Mouse (Mus musculus): ENCODE measurements around the gene Cxcl2. TPM values are rescaled to one million over a fixed set of nuclear protein-coding genes. Genes with fewer than 3 reads are reported as not detected.

The Cxcl2 gene
- polyA plus RNA-seq (2015; fragmentation: Nextera tagmentation; extraction: Ambion mirVana), result not detected in 2 replicates

DNA sequence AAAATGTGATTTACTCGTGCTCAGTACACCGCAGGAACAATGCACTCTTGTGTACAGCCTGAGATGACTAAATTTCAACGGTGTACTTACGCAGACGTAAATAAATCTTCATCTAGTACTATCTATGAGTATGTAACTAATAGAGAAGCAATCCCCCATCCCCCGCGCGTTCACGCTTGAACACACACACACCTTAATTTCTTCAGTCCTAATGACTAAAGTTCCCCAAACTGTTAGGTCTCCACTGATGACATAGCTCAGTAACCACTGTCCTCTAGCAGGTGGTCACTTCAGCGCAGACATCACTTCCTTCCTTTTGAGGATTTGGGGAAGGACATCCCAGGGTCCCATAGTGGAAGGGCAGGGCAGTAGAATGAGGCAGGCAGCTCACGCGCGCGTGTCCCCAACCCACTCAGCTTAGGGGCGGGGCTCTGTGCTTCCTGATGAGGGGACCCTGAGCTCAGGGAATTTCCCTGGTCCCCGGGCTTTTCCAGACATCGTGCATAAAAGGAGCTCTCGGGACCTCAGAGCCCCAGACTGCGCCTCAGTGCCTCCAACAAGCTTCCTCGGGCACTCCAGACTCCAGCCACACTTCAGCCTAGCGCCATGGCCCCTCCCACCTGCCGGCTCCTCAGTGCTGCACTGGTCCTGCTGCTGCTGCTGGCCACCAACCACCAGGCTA is at the start of gene Cxcl2:
Cxcl2 (plus strand) TSS at position 533 of the 682 bp plus-strand sequence.
- ATAC-seq (ENCODE audit: extremely low read depth, insufficient number of reproducible peaks, low FRiP score, low TSS enrichment), result no peak
- peaks cover 10% of the 10 kb centered on the region for H3K4me1 ChIP-seq
- H3K9me3 ChIP-seq, result no peaks in the 10 kb centered on the region
- H3K9ac ChIP-seq, result peak within 1 kb of the TSS; percentile 48
- H3K27ac ChIP-seq (replicated peaks), result no peak within 1 kb of the TSS
- H3K4me2 ChIP-seq, result peak within 1 kb of the TSS; percentile 82
- H3K36me3 ChIP-seq, result no peaks in the 10 kb centered on the region
- peaks cover 38% of the 10 kb centered on the region for H3K27me3 ChIP-seq (replicated peaks)
- peak within 1 kb of the TSS; percentile 46 for H3K4me3 ChIP-seq
- WGBS, result 8% methylated on average over 22 of the region's 22 CpGs

DNA sequence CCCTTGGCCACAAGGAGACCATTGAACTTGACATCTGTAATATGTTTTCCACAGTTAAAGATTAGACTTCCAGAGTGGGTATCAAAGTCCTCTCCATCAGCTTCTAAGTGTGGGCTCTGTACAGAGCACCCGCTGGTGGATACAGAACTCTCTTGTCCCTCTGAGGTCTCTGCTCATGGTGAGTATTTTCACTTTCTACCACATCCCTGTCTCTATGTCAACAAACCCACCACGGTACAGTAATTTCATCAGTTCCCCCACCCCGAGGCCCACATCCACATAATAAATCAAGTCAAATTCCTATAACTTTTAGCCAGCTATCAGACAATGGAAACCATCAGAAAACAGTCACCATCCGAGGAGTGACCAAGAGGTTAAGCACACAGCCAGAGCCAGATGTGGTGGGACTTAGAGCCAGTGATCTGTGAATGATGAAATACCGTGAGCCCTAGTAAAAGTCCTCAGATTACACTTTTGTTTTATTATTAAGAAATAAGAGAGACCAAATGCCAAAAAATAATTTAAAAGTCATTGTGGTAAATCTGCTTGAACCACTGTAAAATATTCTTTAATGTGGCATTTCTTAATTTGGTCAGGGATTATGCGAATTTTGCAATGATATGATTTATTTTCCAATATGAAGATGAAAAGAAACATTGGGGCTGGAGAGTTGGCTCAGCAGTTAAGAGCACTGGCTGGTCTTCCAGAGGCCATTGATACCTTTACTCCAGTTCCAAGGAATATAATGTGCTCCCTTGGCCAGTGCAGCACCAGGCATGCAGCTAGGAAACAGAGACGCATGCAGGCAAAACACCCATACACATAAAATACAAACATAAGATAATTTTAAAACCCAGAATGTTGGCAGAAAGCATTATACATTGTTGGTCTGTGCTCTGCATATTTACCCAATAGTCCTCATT is 48.1 kb upstream of the Cxcl2 start:
- 70% methylated on average over 7 of the region's 7 CpGs for WGBS
- Histone ChIP-seq H3K4me1 (0 out of 2 replicates have a peak, but pooled peaks cover 4% of the 10 kb centered on the region), H3K36me3 (no peaks in the 10 kb centered on the region), H3K27me3 (replicated peaks) (no peaks in the 10 kb centered on the region), H3K4me3 (no peak overlapping the region), H3K9ac (no peak overlapping the region), H3K4me2 (no peak overlapping the region), H3K27ac (replicated peaks) (no peak overlapping the region), H3K9me3 (no peaks in the 10 kb centered on the region)
- no peak for ATAC-seq (ENCODE audit: extremely low read depth, insufficient number of reproducible peaks, low FRiP score, low TSS enrichment)

- Histone ChIP-seq H3K27ac (replicated peaks) (no peak overlapping the region), H3K4me2 (no peak overlapping the region), H3K9ac (no peak overlapping the region), H3K9me3 (no peaks in the 10 kb centered on the region), H3K36me3 (no peaks in the 10 kb centered on the region), H3K4me1 (0 out of 2 replicates have a peak, but pooled peaks cover 4% of the 10 kb centered on the region), H3K4me3 (no peak overlapping the region), H3K27me3 (replicated peaks) (no peaks in the 10 kb centered on the region)
- no peak for ATAC-seq (ENCODE audit: extremely low read depth, insufficient number of reproducible peaks, low FRiP score, low TSS enrichment)
- 43% methylated on average over 5 of the region's 5 CpGs for WGBS
These were observed 46.2 kb upstream of the Cxcl2 start for GRCm38 (mm10) chr5:90857463-90857862.

- no peaks in the 10 kb centered on the region for H3K27me3 ChIP-seq (replicated peaks)
These were observed 45.2 kb upstream of the Cxcl2 start for GRCm38 (mm10) chr5:90858429-90858828.

DNA sequence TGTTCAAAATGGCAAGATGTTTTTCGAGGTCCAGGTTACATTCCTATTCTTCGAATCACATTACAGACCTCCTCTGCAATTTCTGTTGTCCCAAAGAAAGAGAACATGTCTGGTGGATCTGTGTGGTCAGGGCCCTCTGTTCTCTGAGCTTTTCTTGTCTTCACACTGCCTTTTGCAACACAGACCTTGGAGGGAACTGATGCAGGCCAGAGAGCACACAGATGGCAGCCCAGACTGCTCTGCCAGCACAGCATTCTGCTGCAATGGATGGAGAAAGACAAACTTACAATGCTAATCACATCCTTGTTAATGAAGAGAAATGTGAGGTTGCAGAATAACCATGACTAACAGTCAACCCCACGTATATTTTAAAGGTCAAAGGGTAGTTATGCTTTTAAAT is 44.6 kb upstream of the Cxcl2 start:
- H3K4me2 ChIP-seq, result no peak overlapping the region
- no peak overlapping the region for H3K4me3 ChIP-seq
- H3K36me3 ChIP-seq, result no peaks in the 10 kb centered on the region
- no peaks in the 10 kb centered on the region for H3K27me3 ChIP-seq (replicated peaks)
- no peak for ATAC-seq (ENCODE audit: extremely low read depth, insufficient number of reproducible peaks, low FRiP score, low TSS enrichment)
- H3K27ac ChIP-seq (replicated peaks), result no peak overlapping the region
- H3K9me3 ChIP-seq, result no peaks in the 10 kb centered on the region
- H3K9ac ChIP-seq, result no peak overlapping the region
- H3K4me1 ChIP-seq, result 0 out of 2 replicates have a peak, but pooled peaks cover 4% of the 10 kb centered on the region
- 63% methylated on average over 3 of the region's 3 CpGs for WGBS

More at GRCm38 (mm10) chr5:90858429-90858828, 45.2 kb upstream of the Cxcl2 start:
- WGBS, result 89% methylated on average over 2 of the region's 2 CpGs
- 0 out of 2 replicates have a peak, but pooled peaks cover 4% of the 10 kb centered on the region for H3K4me1 ChIP-seq
- H3K27ac ChIP-seq (replicated peaks), result no peak overlapping the region
- no peaks in the 10 kb centered on the region for H3K9me3 ChIP-seq
- H3K4me3 ChIP-seq, result no peak overlapping the region
- no peak for ATAC-seq (ENCODE audit: extremely low read depth, insufficient number of reproducible peaks, low FRiP score, low TSS enrichment)
- no peak overlapping the region for H3K9ac ChIP-seq
- H3K36me3 ChIP-seq, result no peaks in the 10 kb centered on the region
- no peak overlapping the region for H3K4me2 ChIP-seq

DNA sequence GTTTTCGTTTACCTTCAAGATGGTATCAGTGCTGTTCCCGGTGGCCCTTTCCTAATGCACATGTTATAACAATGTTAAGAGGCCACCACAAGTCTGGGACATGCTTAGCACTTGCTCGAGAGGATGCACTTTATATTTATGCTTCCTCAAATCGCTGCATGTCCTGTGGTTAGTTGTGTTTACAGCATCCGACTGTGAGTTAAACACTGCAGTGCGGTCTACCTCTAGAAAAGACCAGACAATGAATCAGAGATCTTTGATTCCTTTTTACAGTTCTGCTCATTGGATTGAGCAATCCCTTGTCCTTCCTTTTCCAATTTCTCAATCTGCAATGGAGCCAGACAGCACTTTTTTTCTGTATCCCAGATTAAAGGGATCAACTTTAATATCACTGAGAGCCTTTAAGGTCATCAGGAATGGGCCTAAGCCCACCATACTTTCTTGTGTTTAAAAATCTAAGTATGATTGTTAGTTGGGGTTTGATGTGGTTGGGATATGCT is 41.7 kb upstream of the Cxcl2 start:
- no peak overlapping the region for H3K4me2 ChIP-seq
- H3K4me1 ChIP-seq, result 0 out of 2 replicates have a peak, but pooled peaks cover 4% of the 10 kb centered on the region
- H3K27me3 ChIP-seq (replicated peaks), result no peaks in the 10 kb centered on the region
- WGBS, result 75% methylated on average over 6 of the region's 6 CpGs
- no peak overlapping the region for H3K9ac ChIP-seq
- H3K27ac ChIP-seq (replicated peaks), result no peak overlapping the region
- H3K36me3 ChIP-seq, result no peaks in the 10 kb centered on the region
- ATAC-seq (ENCODE audit: extremely low read depth, insufficient number of reproducible peaks, low FRiP score, low TSS enrichment), result no peak
- no peak overlapping the region for H3K4me3 ChIP-seq
- H3K9me3 ChIP-seq, result no peaks in the 10 kb centered on the region

- no peak for ATAC-seq (ENCODE audit: extremely low read depth, insufficient number of reproducible peaks, low FRiP score, low TSS enrichment)
- no peaks in the 10 kb centered on the region for H3K36me3 ChIP-seq
These were observed 36.9 kb upstream of the Cxcl2 start for GRCm38 (mm10) chr5:90866770-90867169.

DNA sequence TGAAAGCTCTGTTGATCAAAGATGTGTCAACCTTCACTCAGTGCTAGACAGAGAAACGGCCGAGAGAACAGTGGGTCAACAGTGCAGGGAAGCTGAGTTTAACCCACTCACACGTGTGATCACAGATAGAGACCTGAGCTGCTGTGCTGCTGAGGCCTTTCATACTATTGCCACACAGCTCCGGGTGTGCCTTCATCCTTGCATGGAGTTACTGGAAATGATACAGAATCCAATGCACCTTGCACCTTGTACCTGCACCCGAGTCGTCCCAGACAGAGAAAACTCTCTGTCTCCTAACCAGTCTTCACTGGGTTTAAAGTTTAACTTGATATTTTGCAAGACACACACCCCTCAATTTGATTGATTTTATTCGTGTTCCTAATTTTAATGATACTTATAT is 31.3 kb upstream of the Cxcl2 start:
- peaks cover 19% of the 10 kb centered on the region for H3K4me1 ChIP-seq
- no peak overlapping the region for H3K4me2 ChIP-seq
- H3K27me3 ChIP-seq (replicated peaks), result no peaks in the 10 kb centered on the region
- H3K27ac ChIP-seq (replicated peaks), result no peak overlapping the region
- 61% methylated on average over 7 of the region's 7 CpGs for WGBS
- no peaks in the 10 kb centered on the region for H3K36me3 ChIP-seq
- H3K9me3 ChIP-seq, result no peaks in the 10 kb centered on the region
- no peak overlapping the region for H3K9ac ChIP-seq
- ATAC-seq (ENCODE audit: extremely low read depth, insufficient number of reproducible peaks, low FRiP score, low TSS enrichment), result no peak
- no peak overlapping the region for H3K4me3 ChIP-seq

More at GRCm38 (mm10) chr5:90866770-90867169, 36.9 kb upstream of the Cxcl2 start:
- Histone ChIP-seq H3K4me2 (no peak overlapping the region), H3K4me3 (no peak overlapping the region), H3K9ac (no peak overlapping the region), H3K27me3 (replicated peaks) (no peaks in the 10 kb centered on the region), H3K27ac (replicated peaks) (no peak overlapping the region), H3K4me1 (no peaks in the 10 kb centered on the region), H3K9me3 (no peaks in the 10 kb centered on the region)

DNA sequence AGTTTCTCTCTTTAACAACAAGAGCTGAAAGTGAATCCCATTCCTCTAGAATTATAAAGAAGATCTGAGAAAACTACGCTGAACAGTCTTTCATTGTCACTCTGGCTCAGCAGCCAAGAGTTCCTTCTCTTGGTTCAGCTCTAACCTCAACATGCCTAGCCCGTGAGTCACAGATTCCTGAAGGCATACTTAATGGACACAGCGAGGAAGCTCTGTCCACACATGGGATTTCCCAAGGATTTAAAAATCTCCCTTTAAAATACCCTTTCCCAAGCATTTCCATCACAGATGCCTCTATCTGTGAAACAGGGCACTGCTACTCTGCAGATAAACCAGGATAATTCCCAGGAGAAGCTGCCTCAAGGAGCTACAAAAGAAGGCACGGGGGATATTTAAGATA is 27.6 kb upstream of the Cxcl2 start:
- ATAC-seq (ENCODE audit: extremely low read depth, insufficient number of reproducible peaks, low FRiP score, low TSS enrichment), result no peak
- Histone ChIP-seq H3K4me3 (no peak overlapping the region), H3K36me3 (no peaks in the 10 kb centered on the region), H3K27me3 (replicated peaks) (no peaks in the 10 kb centered on the region), H3K4me2 (no peak overlapping the region; the same call in 1 of the 2 replicates), H3K27ac (replicated peaks) (peak overlapping the region; percentile 65), H3K9ac (no peak overlapping the region), H3K9me3 (no peaks in the 10 kb centered on the region), H3K4me1 (peaks cover 19% of the 10 kb centered on the region)
- WGBS, result 30% methylated on average over 4 of the region's 4 CpGs

- Histone ChIP-seq H3K4me1 (peaks cover 19% of the 10 kb centered on the region), H3K36me3 (no peaks in the 10 kb centered on the region), H3K4me2 (no peak overlapping the region), H3K9ac (no peak overlapping the region), H3K9me3 (no peaks in the 10 kb centered on the region), H3K27ac (replicated peaks) (peak overlapping the region; percentile 65; the same call in 1 of the 2 replicates), H3K27me3 (replicated peaks) (no peaks in the 10 kb centered on the region), H3K4me3 (no peak overlapping the region)
- 63% methylated on average over 8 of the region's 8 CpGs for WGBS
- ATAC-seq (ENCODE audit: extremely low read depth, insufficient number of reproducible peaks, low FRiP score, low TSS enrichment), result no peak
These were observed 27.0 kb upstream of the Cxcl2 start for GRCm38 (mm10) chr5:90876471-90877172.

DNA sequence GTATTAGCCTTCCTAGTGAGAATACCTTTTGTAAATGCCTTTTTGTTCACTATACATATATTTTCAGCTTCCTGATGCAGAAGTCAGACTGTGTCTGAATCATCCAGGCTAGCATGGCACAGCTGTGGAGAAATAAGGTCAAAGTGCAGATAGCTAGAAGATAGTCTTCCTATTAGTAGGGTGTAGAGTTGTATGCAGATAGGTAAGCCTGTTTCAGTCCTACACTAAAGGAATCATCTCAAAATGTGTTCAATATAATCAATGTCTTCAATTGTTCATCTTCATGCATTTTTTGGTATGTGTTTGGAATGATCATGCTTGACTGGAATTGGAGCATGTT is 26.5 kb upstream of the Cxcl2 start:
- H3K4me3 ChIP-seq, result no peak overlapping the region
- H3K9me3 ChIP-seq, result no peaks in the 10 kb centered on the region
- no peaks in the 10 kb centered on the region for H3K36me3 ChIP-seq
- H3K27me3 ChIP-seq (replicated peaks), result no peaks in the 10 kb centered on the region
- no peak overlapping the region for H3K4me2 ChIP-seq
- peaks cover 19% of the 10 kb centered on the region for H3K4me1 ChIP-seq
- ATAC-seq (ENCODE audit: extremely low read depth, insufficient number of reproducible peaks, low FRiP score, low TSS enrichment), result no peak
- H3K9ac ChIP-seq, result no peak overlapping the region
- H3K27ac ChIP-seq (replicated peaks), result no peak overlapping the region
